Mouse (Mus musculus): ENCODE data around the gene Mt4.

DNA sequence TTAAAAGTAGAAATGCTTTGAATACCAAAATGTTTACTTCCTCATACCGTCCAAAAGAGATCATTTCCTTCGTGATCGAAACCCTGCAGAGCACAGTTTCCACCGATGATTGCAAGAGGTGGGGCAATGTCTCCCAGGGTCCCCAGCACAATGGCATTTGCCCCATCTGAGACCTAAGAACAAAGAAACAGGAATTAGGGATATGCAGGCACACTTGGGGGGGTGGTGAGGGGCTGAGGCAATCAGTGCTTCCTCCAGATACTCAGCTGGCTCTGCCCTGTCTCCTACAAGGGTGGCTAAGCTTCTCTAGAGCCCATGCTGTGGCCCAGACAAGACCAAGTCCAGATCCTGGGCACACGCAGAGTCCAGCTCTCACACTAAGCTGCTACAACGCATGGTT is 47.3 kb upstream of the Mt4 start:
- no peak for TF ChIP-seq POLR2A (IDR thresholded peaks at IDR 0.05; ENCODE audit: borderline replicate concordance, insufficient read depth, low read length)
- no peak for TF ChIP-seq CTCF (IDR thresholded peaks at IDR 0.05; ENCODE audit: borderline replicate concordance, insufficient read depth, low read depth, low read length)
